Mouse (Mus musculus) ES-Bruce4 (cell line): ENCODE measurements around the gene Hdac4.

Source experiments
- CTCF ChIP-seq: IDR thresholded peaks from one replicate; pipeline ENCODE4 v1.8.1; 2011; ENCODE audit warnings: low read depth, low read length
- EP300 ChIP-seq: IDR thresholded peaks from 2 replicates; pipeline ENCODE4 v1.6.1; 2011; ENCODE audit warnings: low read depth, low read length; ENCODE audit not compliant: insufficient read depth
- POLR2A ChIP-seq: IDR thresholded peaks from one replicate; pipeline ENCODE4 v1.8.1; 2011; ENCODE audit warnings: low read length; ENCODE audit not compliant: insufficient read depth

- TF ChIP-seq CTCF = no peak
- TF ChIP-seq EP300 = no peak
- no peak for TF ChIP-seq POLR2A
These were observed 70.8 kb downstream of the Hdac4 start for GRCm38 (mm10) chr1:92124497-92125201.
